Mouse (Mus musculus): Measurements from ENCODE around the gene Znfx1.

- TF ChIP-seq CTCF (IDR thresholded peaks at IDR 0.05; ENCODE audit: control insufficient read depth, insufficient read depth, insufficient read length) (no peak), MAX (IDR thresholded peaks at IDR 0.05) (no peak), MYOD1 (IDR thresholded peaks at IDR 0.05; ENCODE audit: control insufficient read depth, insufficient read length, low read depth) (no peak), CEBPB (IDR thresholded peaks at IDR 0.05; ENCODE audit: low read depth) (no peak)
These were observed 66.3 kb downstream of the Znfx1 start for GRCm38 (mm10) chr2:166996533-166996894.

All from C2C12 (cell line).